Mouse (Mus musculus): ENCODE results near the gene Dennd5b. TPM values are rescaled to one million over a fixed set of nuclear protein-coding genes. Genes with fewer than 3 reads are reported as not detected.

Dennd5b gene
- polyA plus RNA-seq (2015; fragmentation: Nextera tagmentation; extraction: Ambion mirVana), result 2.6 TPM in 2 replicates

DNA sequence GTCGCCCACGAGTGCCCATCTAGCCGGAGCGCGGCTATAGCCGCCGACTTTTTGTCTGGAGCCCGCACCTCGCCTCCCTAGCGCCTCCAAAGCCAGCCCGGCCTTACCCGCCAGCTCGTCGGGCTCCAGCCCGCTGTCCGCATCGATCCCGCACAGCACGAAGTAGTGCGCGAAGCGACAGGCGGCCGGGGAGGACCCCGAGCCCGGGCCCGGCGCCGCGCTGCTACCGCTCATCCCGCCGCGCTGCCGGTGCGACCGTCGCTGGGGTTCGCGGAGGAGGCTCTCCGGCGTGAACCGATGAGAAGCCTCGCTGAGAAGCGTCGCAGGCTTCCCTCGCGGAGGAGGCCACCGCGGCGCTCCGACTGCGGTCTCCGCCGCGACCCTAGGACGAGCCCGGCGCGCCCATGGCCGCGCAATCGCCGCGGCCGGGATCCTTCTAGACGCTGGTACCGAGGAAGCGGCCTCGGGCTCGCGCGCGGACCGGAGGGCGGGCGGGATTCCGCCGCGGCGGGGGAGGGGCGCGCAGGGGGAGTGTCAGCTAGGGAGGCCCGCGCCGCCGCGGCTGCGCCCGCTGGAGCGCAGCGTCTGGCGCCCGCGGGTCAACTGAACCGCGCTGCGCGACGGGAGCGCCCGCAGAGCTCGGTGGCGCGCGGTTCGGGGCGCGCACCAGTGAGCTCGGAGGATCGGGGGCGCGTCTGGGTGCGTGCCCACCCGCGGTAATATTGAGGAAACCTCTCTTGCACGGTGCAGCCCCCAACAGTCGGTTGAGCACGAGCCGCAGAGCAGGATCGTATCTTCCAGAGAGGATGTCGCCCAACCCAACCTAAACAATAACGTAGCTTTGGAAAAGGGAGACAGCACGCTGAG, at the start of gene Dennd5b:
Dennd5b (minus strand) TSS at position 605 of the 867 bp plus-strand sequence.

GRCm38 (mm10) chr6:149139471-149139870, 38.0 kb upstream of the Dennd5b start, which contains the start of gene Etfbkmt:
Gene Etfbkmt (plus strand): TSS chr6:149139849.

GRCm38 (mm10) chr6:149129870-149130269, 28.4 kb upstream of the Dennd5b start, which contains the start of gene Gm10203:
Gene Gm10203 (plus strand): TSS chr6:149130170.

GRCm38 (mm10) chr6:148946409-148946742, 155.1 kb downstream of the Dennd5b start, which contains the start of gene Sinhcaf:
Gene Sinhcaf (minus strand): TSS chr6:148946467.

Other genes starting within 250 kb of the Dennd5b start
- 5.4 and 5.5 TPM in 2 replicates for gene Caprin2, start 205.4 kb downstream of the Dennd5b start, polyA plus RNA-seq (2015; fragmentation: Nextera tagmentation; extraction: Ambion mirVana)
- gene Sinhcaf, start 155.2 kb downstream of the Dennd5b start, polyA plus RNA-seq (2015; fragmentation: Nextera tagmentation; extraction: Ambion mirVana), result 23.2 and 25.2 TPM in 2 replicates
- not detected in 2 replicates for gene Gm10203, start 28.5 kb upstream of the Dennd5b start, polyA plus RNA-seq (2015; fragmentation: Nextera tagmentation; extraction: Ambion mirVana)
- 17.9 and 25.9 TPM in 2 replicates for gene Etfbkmt, start 38.2 kb upstream of the Dennd5b start, polyA plus RNA-seq (2015; fragmentation: Nextera tagmentation; extraction: Ambion mirVana)
- gene Amn1, start 87.0 kb upstream of the Dennd5b start, polyA plus RNA-seq (2015; fragmentation: Nextera tagmentation; extraction: Ambion mirVana), result 15.4 and 16.0 TPM in 2 replicates
- 22.9 and 24.6 TPM in 2 replicates for gene Resf1, start 207.7 kb upstream of the Dennd5b start, polyA plus RNA-seq (2015; fragmentation: Nextera tagmentation; extraction: Ambion mirVana)

Data from urinary bladder, postnatal 0 days (tissue).